Mouse (Mus musculus) urinary bladder, postnatal 10 days (tissue): Measurements from ENCODE around the gene Rpl24.
"Not testable (repeated sequence)": the region's sequence is repeated elsewhere in the genome, so short reads cannot be mapped to it uniquely, and the experiment has no call there.

Experiments used
- DNase-seq: peaks from one replicate; pipeline ENCODE4 v3.0.0; 2022; ENCODE audit warnings: low spot score

Gene Rpl24

GRCm38 (mm10) chr16:55966212-55966871, at the start of gene Rpl24:
Rpl24 (plus strand) TSS chr16:55966275.
- DNase-seq = peak; percentile 88

- no peak for DNase-seq
Measured at GRCm38 (mm10) chr16:55922079-55922478, 44.0 kb upstream of the Rpl24 start.

DNA sequence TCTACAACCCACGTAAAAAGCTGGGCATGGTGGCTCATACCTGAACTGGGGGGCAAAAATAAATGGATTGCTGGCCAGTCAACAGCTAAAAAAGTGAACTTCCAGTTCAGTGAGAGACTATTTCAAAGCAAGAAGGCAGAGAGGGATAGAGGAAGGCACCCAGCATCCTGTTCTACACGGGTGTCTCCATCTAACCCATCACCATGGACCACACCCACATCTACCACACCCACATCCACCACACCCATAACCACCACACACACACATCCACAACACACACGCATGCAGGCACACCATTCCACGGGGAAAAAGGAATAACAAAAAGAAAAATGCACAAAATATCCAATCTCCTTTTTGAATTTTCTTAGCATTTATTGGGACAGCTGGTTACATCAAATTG, 42.1 kb upstream of the Rpl24 start:
- DNase-seq = no peak

DNA sequence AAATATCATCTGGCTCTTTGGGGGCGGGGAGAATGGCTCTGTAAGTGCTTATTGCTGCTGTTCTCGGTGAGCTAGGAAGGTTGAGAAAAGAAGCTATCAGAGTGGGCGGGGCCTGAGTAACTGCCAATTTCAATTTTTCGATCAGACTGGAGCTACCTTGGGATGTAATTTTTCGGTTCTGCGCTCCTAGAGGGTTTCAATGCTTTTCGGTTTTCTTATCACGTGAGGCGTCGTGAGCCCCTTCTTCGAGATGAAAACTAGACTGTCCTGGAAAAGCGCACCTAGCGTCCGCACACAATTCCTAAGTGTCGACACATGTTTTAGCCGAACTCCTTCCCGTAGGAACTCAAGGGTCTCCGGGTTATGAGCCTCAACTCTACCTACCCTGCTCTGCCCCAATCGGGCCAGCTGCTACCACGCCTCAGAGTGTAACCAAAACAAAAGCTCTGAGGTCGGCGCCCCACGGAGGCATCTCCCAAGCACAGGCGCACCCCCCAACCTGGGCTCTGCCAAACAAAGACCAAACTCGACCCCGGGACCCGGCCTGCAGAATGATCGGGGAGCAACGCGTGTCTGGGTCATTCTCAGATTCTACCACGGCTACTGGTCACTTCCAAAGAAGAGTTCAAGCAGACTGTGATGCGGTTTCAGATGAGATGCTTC, 32.3 kb upstream of the Rpl24 start:
- DNase-seq = no peak

- peak; percentile 46 for DNase-seq
Measured at GRCm38 (mm10) chr16:55934453-55935037, 31.5 kb upstream of the Rpl24 start, which contains the start of gene Cep97. Cep97 (minus strand) TSS chr16:55934855.

DNA sequence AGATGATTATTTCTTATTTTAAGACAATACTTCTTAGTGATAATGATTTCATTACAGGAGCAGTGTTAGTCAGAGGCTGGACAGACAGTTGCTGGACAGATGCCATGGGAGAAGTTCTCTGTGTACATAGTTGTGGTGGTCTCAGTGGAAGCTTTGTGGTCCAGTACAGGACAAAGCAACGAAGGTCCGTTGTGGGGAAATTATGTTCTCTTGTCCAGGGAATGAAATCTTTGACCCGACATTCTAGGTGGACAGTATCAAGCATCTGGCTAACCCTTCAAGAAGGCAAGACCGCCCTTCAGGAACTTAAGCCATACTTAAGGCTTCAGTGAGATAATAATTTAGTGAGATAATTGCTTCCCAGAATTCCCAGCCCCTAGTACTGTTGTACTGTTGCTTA, 27.3 kb upstream of the Rpl24 start:
- DNase-seq = no peak

DNA sequence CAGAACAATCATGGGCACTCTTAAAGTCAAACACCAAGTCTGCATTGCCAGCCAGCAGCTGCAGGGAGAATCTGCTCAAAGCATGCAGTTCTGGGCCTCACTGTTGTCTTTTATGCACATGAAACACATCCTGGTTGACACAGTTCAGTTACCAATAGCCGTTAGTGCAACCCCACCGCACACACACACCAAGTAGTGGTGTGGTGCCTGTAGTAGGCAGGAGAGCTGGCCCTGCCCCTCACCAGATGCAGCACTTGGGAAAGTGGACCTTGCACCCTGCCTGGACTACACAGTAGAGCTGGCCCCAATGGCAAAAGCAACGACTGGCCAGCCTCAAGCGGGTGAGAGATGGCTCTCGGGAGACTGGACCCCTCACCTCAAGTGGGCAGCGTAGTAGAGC, 26.4 kb upstream of the Rpl24 start:
- DNase-seq = no peak

- DNase-seq = no peak
Measured at GRCm38 (mm10) chr16:55940781-55941180, 25.3 kb upstream of the Rpl24 start.

- DNase-seq = no peak
Measured at GRCm38 (mm10) chr16:55947266-55947665, 18.8 kb upstream of the Rpl24 start.

- not testable (repeated sequence) for DNase-seq
Measured at GRCm38 (mm10) chr16:55947876-55948410, 18.1 kb upstream of the Rpl24 start.

GRCm38 (mm10) chr16:55948963-55949362, 17.1 kb upstream of the Rpl24 start:
- DNase-seq = no peak

DNA sequence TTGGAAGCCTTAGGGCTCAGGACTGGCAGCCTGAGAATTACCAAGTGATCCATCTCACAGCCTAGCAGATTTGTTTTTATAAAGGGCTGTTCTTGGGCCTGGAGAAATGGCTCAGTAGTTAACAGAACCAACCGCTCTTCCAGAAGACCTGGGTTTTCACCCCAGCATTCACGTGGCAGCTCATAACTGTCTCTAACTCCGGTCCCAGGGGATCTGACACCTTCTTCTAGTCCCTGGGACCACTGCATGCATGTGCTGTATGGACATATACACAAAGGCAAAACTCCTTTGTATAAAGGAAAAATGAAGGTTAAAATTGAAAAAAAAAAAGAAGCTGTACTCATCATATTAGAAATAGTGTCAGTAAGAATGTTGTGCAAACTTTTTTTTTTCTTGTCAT, 15.6 kb upstream of the Rpl24 start:
- no peak for DNase-seq

- no peak for DNase-seq
Measured at GRCm38 (mm10) chr16:55950946-55951678, 15.0 kb upstream of the Rpl24 start.

- no peak for DNase-seq
Measured at GRCm38 (mm10) chr16:55951679-55952327, 14.3 kb upstream of the Rpl24 start.

GRCm38 (mm10) chr16:55952771-55953170, 13.3 kb upstream of the Rpl24 start:
- no peak for DNase-seq

DNA sequence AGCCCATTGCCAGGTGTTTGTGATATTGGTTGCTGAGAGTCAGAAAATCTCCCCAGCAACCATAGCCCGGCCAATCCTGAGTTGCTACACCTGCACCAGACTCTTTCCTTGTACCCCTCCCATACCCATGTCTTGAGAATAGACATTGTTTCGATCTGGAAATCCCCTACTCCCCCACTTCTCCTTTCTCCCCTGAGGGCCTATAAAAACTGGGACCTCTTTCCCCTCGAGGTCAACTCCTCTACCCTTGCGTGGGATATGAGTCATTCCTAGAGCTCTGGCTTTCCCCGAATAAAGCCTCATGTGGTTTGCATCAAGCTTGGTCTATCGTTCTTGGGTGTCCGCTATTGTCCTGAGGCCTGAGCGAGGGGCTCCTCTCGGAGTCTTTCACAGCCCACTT, 11.9 kb upstream of the Rpl24 start:
- DNase-seq = not testable (repeated sequence)

GRCm38 (mm10) chr16:55963068-55963467, 3.0 kb upstream of the Rpl24 start:
- DNase-seq = not testable (repeated sequence)

DNA sequence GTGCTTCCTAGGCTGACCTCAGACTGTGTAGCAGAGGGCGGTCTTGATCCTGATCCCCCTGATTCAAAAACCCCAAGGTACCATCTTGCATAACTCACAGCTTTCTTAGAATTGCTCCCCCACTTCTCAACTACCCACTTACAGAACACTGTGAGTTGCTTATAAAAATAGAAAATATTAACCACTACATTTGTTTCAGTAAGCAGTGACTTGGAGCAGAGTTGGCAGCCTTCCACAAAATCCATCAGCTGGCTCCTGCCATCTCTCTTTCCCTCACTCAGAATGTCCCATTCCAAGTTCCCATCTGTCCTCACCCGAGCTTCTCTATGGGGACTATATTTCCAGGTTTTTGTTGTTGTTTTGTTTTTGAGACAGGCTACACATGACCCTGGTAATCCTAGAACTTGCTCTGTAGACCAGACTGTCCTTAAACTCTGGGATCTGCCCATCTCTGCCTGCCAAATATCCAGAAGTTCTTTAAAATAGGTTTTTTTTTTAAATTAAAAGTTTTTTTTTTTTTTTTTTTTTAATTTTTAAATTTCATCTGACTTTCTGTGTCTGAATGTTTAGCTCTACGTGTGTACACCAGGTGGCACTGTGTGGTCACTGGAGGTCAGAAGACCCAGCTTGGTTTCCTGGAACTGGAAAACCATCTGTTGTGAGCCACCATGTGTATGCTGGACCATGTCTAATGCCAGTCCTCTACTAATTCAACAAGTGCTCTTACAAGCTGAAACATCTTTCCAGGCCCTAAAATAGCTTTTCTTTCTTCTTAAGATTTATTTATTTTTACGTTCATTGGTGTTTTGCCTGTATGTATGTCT, 1.7 kb upstream of the Rpl24 start:
- no peak for DNase-seq

DNA sequence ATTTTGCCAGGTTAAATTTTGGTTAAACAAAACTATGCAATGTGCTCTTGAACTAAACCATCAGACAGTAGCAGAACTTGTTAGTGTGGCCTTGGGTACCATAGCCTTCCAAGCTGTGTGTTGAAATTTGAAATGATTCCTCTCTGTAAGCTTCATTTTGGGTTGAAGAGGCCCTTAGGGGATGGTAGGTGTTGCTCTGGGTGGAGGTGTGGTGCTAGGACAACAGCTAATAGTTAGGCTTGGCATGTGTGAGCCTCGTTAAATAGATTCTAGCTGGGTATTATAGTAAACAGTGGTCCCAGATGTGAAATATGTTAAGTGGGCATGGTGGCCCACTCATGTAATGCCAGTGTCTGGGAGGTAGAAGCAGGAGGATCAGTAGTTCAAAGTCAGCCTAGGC, 1.1 kb downstream of the Rpl24 start:
- DNase-seq = no peak

GRCm38 (mm10) chr16:55969147-55969546, 3.1 kb downstream of the Rpl24 start:
- no peak for DNase-seq

GRCm38 (mm10) chr16:55970416-55970815, 4.3 kb downstream of the Rpl24 start:
- no peak for DNase-seq
